Mouse (Mus musculus): ENCODE data around the gene Lrrc17. TPM values are rescaled to one million over a fixed set of nuclear protein-coding genes. Genes with fewer than 3 reads are reported as not detected.

The Lrrc17 gene
- polyA plus RNA-seq, 1 experiment, result not detected

DNA sequence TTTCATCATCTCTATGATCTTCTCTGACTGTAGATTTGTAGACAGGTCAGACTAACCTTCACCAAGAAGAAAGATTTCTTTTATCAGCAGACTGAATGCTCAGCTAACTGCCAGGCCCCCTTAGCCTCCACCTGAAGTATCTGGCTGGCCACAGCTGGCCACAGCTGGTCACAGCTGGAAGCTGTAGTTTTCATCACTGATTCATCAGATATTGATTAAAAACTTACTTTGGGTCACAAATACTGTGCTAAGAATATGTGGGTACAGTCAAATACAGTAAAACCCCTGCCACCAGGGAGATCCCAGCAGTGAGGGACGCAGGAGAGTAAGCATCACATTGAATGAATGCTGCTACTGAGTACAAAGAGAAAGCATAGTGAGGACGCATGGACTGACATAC lies 11.2 kb upstream of the Lrrc17 start:
- Histone ChIP-seq H3K4me3 (ENCODE audit: insufficient read depth, low read length) (no peak overlapping the region), H3K4me1 (ENCODE audit: control insufficient read depth, insufficient read depth, low read length) (no peaks in the 10 kb centered on the region), H3K27ac (ENCODE audit: insufficient read depth, low read length) (no peak overlapping the region)
- TF ChIP-seq CTCF (IDR thresholded peaks at IDR 0.05; ENCODE audit: extremely low read depth, insufficient read depth, low read length) (no peak), POLR2A (IDR thresholded peaks at IDR 0.05; ENCODE audit: extremely low read depth, insufficient read depth, low read length) (no peak)

DNA sequence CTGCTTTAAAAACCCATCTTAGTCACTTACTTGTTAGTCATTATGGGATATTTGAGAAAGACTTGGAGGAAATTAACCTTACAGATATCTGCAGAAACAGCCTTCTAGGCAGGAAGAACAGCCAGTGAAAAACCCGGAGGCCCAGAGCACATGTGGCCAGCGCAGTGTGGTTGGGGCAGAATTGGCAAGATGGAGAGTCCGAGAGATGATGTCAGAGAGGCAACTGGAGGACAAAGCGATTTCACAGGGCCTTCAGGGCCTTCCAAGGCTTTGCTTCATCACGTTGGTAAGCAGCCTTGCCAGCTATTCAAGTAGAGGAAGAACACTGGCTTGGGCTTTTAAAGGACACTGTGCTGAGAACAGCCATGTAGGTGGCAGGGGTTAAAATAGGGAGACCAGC lies 10.4 kb upstream of the Lrrc17 start:
- Histone ChIP-seq H3K27ac (ENCODE audit: insufficient read depth, low read length) (no peak overlapping the region), H3K4me3 (ENCODE audit: insufficient read depth, low read length) (no peak overlapping the region), H3K4me1 (ENCODE audit: control insufficient read depth, insufficient read depth, low read length) (no peaks in the 10 kb centered on the region)
- TF ChIP-seq POLR2A (IDR thresholded peaks at IDR 0.05; ENCODE audit: extremely low read depth, insufficient read depth, low read length) (no peak), CTCF (IDR thresholded peaks at IDR 0.05; ENCODE audit: extremely low read depth, insufficient read depth, low read length) (no peak)

DNA sequence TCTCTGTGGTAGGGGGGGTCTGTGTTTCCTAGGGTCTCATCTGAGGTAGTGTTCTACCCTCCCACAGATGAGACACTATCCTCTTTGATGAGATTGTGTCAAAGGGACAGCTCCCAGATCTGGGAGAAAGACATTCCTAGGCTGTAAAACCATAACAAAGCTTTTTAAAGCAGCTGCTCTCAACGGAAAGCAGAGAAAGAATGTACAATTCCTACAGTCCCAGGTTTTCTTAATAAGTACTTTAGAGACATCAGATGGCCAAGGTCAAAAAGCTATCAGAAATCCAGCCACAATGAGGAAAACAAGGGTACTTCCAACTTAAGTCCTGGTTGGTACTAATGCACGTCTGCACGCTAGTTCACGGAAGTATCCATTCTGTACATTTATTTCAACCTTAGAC lies 1.1 kb upstream of the Lrrc17 start:
- TF ChIP-seq CTCF (IDR thresholded peaks at IDR 0.05; ENCODE audit: extremely low read depth, insufficient read depth, low read length) (no peak), POLR2A (IDR thresholded peaks at IDR 0.05; ENCODE audit: extremely low read depth, insufficient read depth, low read length) (no peak)
- Histone ChIP-seq H3K27ac (ENCODE audit: insufficient read depth, low read length) (no peak overlapping the region), H3K4me1 (ENCODE audit: control insufficient read depth, insufficient read depth, low read length) (no peaks in the 10 kb centered on the region), H3K4me3 (ENCODE audit: insufficient read depth, low read length) (no peak overlapping the region)

DNA sequence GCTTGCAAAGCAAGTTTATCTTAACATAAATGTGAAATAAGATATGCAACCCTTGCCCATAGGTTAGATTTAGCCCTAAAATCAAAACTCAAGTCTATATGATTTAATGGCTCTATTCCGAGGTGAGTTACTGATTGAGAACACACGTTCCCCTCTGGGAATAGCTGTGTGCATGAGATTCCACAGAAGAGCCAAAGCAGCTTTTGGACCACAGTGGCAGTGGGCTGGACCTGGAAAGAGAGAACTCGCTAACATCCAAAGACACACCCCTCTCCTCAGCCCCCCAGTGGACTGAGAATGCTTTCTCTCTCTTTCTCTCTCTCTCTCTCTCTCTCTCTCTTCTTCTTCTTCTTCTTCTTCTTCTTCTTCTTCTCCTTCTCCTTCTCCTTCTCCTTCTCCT lies 1.5 kb downstream of the Lrrc17 start:
- Histone ChIP-seq H3K27ac (ENCODE audit: insufficient read depth, low read length) (no peak overlapping the region), H3K4me3 (ENCODE audit: insufficient read depth, low read length) (no peak overlapping the region), H3K4me1 (ENCODE audit: control insufficient read depth, insufficient read depth, low read length) (no peaks in the 10 kb centered on the region)
- no peak for TF ChIP-seq POLR2A (IDR thresholded peaks at IDR 0.05; ENCODE audit: extremely low read depth, insufficient read depth, low read length)

DNA sequence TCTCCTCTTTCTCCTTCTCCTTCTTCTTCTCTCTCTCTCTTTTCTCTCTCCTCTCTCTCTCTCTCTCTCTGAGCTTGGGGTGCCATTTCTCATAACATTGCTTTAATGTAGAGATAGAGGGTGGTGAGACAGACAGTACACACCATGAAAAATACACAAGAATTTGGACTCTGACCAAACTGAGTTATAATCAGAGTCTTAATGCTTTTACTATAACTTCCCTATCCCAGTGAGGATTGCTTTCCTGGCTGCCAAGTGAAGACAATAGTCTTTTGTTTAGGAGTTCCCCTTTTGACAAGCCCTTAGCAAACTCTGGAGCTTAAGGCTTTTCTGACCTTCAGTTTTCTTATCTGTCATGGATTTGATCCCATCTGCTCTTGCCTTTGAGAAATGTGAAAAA lies 1.9 kb downstream of the Lrrc17 start:
- H3K27ac ChIP-seq (ENCODE audit: insufficient read depth, low read length), result no peak overlapping the region
- H3K4me1 ChIP-seq (ENCODE audit: control insufficient read depth, insufficient read depth, low read length), result no peaks in the 10 kb centered on the region
- no peak for TF ChIP-seq POLR2A (IDR thresholded peaks at IDR 0.05; ENCODE audit: extremely low read depth, insufficient read depth, low read length)
- TF ChIP-seq CTCF (IDR thresholded peaks at IDR 0.05; ENCODE audit: extremely low read depth, insufficient read depth, low read length), result no peak
- no peak overlapping the region for H3K4me3 ChIP-seq (ENCODE audit: insufficient read depth, low read length)

DNA sequence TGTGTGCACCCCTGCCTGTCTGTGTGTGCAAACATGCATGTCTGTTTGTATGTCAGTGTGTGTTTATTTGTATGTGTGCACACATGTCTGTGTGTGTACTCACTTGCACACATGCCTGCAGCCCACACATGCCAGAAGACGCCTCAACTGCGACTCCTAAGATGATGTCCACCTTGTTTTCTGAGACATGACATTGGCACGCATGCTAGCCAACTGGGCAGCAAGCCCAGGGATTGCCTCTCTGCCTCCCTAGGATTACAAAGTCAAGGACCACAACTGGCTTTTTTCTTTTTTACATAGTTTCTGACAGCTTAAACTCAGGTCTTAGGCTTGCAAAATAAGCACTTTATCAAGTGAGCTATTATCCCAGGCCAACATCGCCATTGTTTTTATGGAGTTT lies 2.4 kb downstream of the Lrrc17 start:
- Histone ChIP-seq H3K27ac (ENCODE audit: insufficient read depth, low read length) (no peak overlapping the region), H3K4me1 (ENCODE audit: control insufficient read depth, insufficient read depth, low read length) (no peaks in the 10 kb centered on the region), H3K4me3 (ENCODE audit: insufficient read depth, low read length) (no peak overlapping the region)
- TF ChIP-seq POLR2A (IDR thresholded peaks at IDR 0.05; ENCODE audit: extremely low read depth, insufficient read depth, low read length) (no peak), CTCF (IDR thresholded peaks at IDR 0.05; ENCODE audit: extremely low read depth, insufficient read depth, low read length) (no peak)

DNA sequence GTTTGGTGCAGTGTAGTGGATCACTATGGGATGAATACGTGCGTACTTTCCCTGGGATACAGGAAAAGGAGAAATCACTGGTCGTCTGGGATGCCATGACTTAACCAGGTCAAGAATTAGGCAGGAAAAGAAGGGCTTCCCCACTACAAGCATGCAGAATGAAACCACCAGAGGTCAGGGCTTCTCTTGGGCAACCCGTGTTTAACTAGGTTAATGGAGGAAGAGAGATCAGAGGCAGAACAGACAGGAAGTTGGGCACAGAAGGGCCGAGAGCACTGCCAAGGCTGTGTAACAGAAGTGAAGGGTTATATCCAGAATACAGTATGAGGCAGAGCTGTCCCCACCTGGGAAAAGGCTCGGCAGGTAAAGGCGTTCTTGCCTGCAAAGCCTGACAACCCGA lies 3.6 kb downstream of the Lrrc17 start:
- Histone ChIP-seq H3K4me3 (ENCODE audit: insufficient read depth, low read length) (no peak overlapping the region), H3K4me1 (ENCODE audit: control insufficient read depth, insufficient read depth, low read length) (no peaks in the 10 kb centered on the region)
- TF ChIP-seq POLR2A (IDR thresholded peaks at IDR 0.05; ENCODE audit: extremely low read depth, insufficient read depth, low read length) (no peak), CTCF (IDR thresholded peaks at IDR 0.05; ENCODE audit: extremely low read depth, insufficient read depth, low read length) (no peak)

DNA sequence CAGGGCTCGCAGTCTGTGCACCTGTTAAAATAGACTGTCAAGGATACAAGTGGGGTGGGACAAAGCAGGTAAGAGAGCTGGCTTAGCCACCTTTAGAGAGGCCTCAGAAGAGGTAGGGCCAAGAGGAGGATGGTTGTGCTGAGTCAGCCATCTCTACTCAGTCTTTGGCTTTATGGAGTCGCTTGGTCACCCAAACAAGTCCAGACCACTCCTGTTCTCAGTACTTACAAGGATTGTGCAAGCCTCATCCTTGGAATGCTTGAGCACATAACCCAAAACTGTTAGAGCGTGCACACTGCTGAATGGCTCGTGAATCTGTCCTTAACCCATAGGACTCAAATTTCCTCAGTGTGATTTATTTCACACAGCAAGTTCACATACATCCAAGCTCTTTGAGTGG lies 10.3 kb downstream of the Lrrc17 start:
- TF ChIP-seq POLR2A (IDR thresholded peaks at IDR 0.05; ENCODE audit: extremely low read depth, insufficient read depth, low read length) (no peak), CTCF (IDR thresholded peaks at IDR 0.05; ENCODE audit: extremely low read depth, insufficient read depth, low read length) (no peak)
- Histone ChIP-seq H3K27ac (ENCODE audit: insufficient read depth, low read length) (no peak overlapping the region), H3K4me1 (ENCODE audit: control insufficient read depth, insufficient read depth, low read length) (peaks cover 1% of the 10 kb centered on the region; the same call in 1 of the 2 replicates)

More for the DNA sequence above, 3.6 kb downstream of the Lrrc17 start:
- H3K27ac ChIP-seq (ENCODE audit: insufficient read depth, low read length), result no peak overlapping the region

DNA sequence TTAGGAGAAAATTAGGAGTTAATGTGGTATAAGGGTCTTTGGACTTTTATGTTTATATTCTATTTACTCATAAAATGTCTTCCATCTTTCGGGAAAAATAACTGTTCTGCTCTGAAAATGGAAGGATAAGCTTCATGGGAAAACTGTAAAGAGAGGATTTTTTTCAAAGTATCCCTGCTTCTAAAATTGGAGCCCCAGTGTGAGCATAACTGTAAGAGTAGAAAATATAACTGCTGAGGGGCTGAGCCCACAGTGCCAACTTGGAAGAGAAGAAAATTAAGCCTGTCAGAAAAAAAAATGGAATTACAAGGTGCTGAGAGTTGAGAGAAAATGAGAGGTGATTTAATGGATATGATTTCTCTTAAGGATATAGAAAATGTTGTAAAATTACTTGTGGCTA lies 11.4 kb downstream of the Lrrc17 start:
- no peak overlapping the region for H3K27ac ChIP-seq (ENCODE audit: insufficient read depth, low read length)
- H3K4me3 ChIP-seq (ENCODE audit: insufficient read depth, low read length), result no peak overlapping the region
- no peak for TF ChIP-seq POLR2A (IDR thresholded peaks at IDR 0.05; ENCODE audit: extremely low read depth, insufficient read depth, low read length)
- H3K4me1 ChIP-seq (ENCODE audit: control insufficient read depth, insufficient read depth, low read length), result peaks cover 1% of the 10 kb centered on the region; the same call in 1 of the 2 replicates

More for the DNA sequence above, 10.3 kb downstream of the Lrrc17 start:
- H3K4me3 ChIP-seq (ENCODE audit: insufficient read depth, low read length), result no peak overlapping the region

DNA sequence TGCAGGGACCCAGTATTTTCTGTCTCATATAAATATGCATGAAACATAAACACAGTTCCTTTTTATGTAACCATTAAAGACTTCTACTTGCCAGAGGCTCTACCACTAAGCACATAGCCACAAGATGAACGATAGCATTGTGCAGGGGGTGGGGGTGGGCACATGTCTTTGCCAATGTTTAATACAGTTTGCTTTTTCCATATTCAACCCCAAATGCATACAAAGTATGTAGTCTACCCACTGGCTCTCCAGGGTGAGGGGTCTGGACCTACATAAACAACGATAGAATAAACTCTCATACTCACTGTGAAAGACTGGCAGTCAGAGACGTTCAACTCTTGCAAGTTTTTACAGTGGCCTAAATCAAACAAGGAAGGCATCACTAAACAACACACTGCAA lies 13.1 kb downstream of the Lrrc17 start:
- H3K4me1 ChIP-seq (ENCODE audit: control insufficient read depth, insufficient read depth, low read length), result peaks cover 1% of the 10 kb centered on the region; the same call in 1 of the 2 replicates
- no peak overlapping the region for H3K27ac ChIP-seq (ENCODE audit: insufficient read depth, low read length)
- TF ChIP-seq CTCF (IDR thresholded peaks at IDR 0.05; ENCODE audit: extremely low read depth, insufficient read depth, low read length) (no peak), POLR2A (IDR thresholded peaks at IDR 0.05; ENCODE audit: extremely low read depth, insufficient read depth, low read length) (no peak)
- no peak overlapping the region for H3K4me3 ChIP-seq (ENCODE audit: insufficient read depth, low read length)

DNA sequence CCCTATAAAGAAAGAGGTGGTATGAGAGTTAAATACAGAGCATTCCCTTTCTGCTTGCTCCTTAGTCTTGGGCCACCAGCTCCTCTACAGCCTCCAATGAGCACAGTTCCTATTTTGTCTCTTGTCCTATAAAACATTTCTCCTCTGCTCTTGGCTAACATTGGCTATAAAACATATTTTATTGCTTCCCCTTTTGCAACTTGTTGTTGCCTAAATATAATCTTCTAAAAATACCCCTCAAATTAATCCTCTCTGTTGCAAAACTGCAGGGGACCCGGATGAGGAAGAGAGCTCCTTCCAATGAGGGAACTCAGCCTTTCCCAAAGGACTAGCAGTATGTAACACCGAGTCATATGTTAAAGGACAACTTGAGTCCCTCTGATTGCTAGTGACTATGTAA lies 20.6 kb downstream of the Lrrc17 start:
- H3K4me1 ChIP-seq (ENCODE audit: control insufficient read depth, insufficient read depth, low read length), result peaks cover 4% of the 10 kb centered on the region; the same call in 1 of the 2 replicates
- no peak overlapping the region for H3K27ac ChIP-seq (ENCODE audit: insufficient read depth, low read length)
- TF ChIP-seq CTCF (IDR thresholded peaks at IDR 0.05; ENCODE audit: extremely low read depth, insufficient read depth, low read length) (no peak), POLR2A (IDR thresholded peaks at IDR 0.05; ENCODE audit: extremely low read depth, insufficient read depth, low read length) (no peak)
- no peak overlapping the region for H3K4me3 ChIP-seq (ENCODE audit: insufficient read depth, low read length)
